Mouse (Mus musculus) MEL (cell line): Measurements from ENCODE around the gene Rnase12. TPM values are rescaled to one million over a fixed set of nuclear protein-coding genes. Genes with fewer than 3 reads are reported as not detected.

Source experiments
- DNase-seq: peaks from one replicate; pipeline ENCODE4 v3.0.0; 2011; ENCODE audit warnings: low read depth, low spot score
- H3K27ac ChIP-seq: 2 replicates; pipeline ENCODE4 v1.5.1; 2012; ENCODE audit warnings: low read depth, mild to moderate bottlenecking, control low read depth, low read length, moderate library complexity; ENCODE audit not compliant: control insufficient read depth
- H3K27me3 ChIP-seq, 2 experiments: fragments of 150-350 bp in 1 of 2; sonication (generic) in 1 of 2; 2 replicates each; pipeline ENCODE4 v1.6.1; 2012; ENCODE audit warnings: low read length in 2 of 2, mild to moderate bottlenecking in 2 of 2, improper control_type of control experiment in 1 of 2, moderate library complexity in 1 of 2; ENCODE audit not compliant: insufficient read depth in 2 of 2, control insufficient read depth in 1 of 2
- H3K36me3 ChIP-seq, 2 experiments: 2 replicates each; pipeline ENCODE4 v1.6.1; 2012 to 2014; ENCODE audit warnings: low read length in 2 of 2, improper control_type of control experiment in 1 of 2, inconsistent platforms in 1 of 2, mild to moderate bottlenecking in 1 of 2; ENCODE audit not compliant: insufficient read depth in 2 of 2, control insufficient read depth in 1 of 2
- H3K4me1 ChIP-seq, 2 experiments: fragments of 150-350 bp in 1 of 2; sonication (generic) in 1 of 2; 2 replicates each; pipeline ENCODE4 v1.6.1; 2012; ENCODE audit warnings: low read length in 2 of 2, improper control_type of control experiment in 1 of 2, mild to moderate bottlenecking in 1 of 2; ENCODE audit not compliant: insufficient read depth in 2 of 2, control insufficient read depth in 1 of 2
- H3K4me3 ChIP-seq, 2 experiments: fragments of 150-350 bp in 1 of 2; sonication (generic) in 1 of 2; 2 replicates each; pipeline ENCODE4 v1.5.1; 2012; ENCODE audit warnings: low read depth in 2 of 2, low read length in 2 of 2, mild to moderate bottlenecking in 2 of 2, moderate library complexity in 2 of 2, control low read depth in 1 of 2, improper control_type of control experiment in 1 of 2; ENCODE audit not compliant: control insufficient read depth in 1 of 2, insufficient read depth in 1 of 2
- H3K79me2 ChIP-seq: 2 replicates; pipeline ENCODE4 v1.6.1; 2012; ENCODE audit warnings: mild to moderate bottlenecking, low read length, moderate library complexity; ENCODE audit not compliant: control insufficient read depth, poor library complexity, insufficient read depth
- H3K9ac ChIP-seq: 2 replicates; pipeline ENCODE4 v1.6.1; 2012; ENCODE audit warnings: low read depth, mild to moderate bottlenecking, control low read depth, low read length, moderate library complexity; ENCODE audit not compliant: control insufficient read depth, poor library complexity, severe bottlenecking
- H3K9me3 ChIP-seq: fragments of 150-350 bp; sonication (generic); replicated peaks from 2 replicates; pipeline ENCODE4 v1.6.1; 2012; ENCODE audit warnings: mild to moderate bottlenecking, low read length, improper control_type of control experiment, moderate library complexity; ENCODE audit not compliant: insufficient read depth
- BHLHE40 ChIP-seq: IDR thresholded peaks from 2 replicates; pipeline ENCODE4 v1.6.1; 2012; ENCODE audit warnings: low read depth, mild to moderate bottlenecking, inconsistent platforms, low read length, improper control_type of control experiment, borderline replicate concordance
- CTCF ChIP-seq, 3 experiments: IDR thresholded peaks in 2 of 3; conservative IDR thresholded peaks in 1 of 3; 2 replicates each; pipeline ENCODE4 v1.5.1; 2011 to 2012; ENCODE audit warnings: low read length in 3 of 3, low read depth in 2 of 3, mild to moderate bottlenecking in 2 of 3, improper control_type of control experiment in 1 of 3, inconsistent platforms in 1 of 3, mixed read lengths in 1 of 3, moderate library complexity in 1 of 3; ENCODE audit not compliant: control insufficient read depth in 1 of 3, insufficient read depth in 1 of 3, poor library complexity in 1 of 3, severe bottlenecking in 1 of 3
- EP300 ChIP-seq, 2 experiments: IDR thresholded peaks; 2 replicates each; pipeline ENCODE4 v1.6.1; 2011; ENCODE audit warnings: improper control_type of control experiment in 2 of 2, low read length in 2 of 2, low read depth in 1 of 2, mild to moderate bottlenecking in 1 of 2
- ETS1 ChIP-seq: IDR thresholded peaks from 2 replicates; pipeline ENCODE4 v1.6.1; 2012; ENCODE audit warnings: low read depth, mild to moderate bottlenecking, inconsistent platforms, low read length, improper control_type of control experiment, moderate library complexity
- GABPA ChIP-seq: IDR thresholded peaks from 2 replicates; pipeline ENCODE4 v1.6.1; 2012; ENCODE audit warnings: low read depth, mild to moderate bottlenecking, inconsistent platforms, low read length, improper control_type of control experiment, moderate library complexity
- GATA1 ChIP-seq: IDR thresholded peaks from 2 replicates; pipeline ENCODE4 v1.6.1; 2011; ENCODE audit warnings: low read depth, low read length, improper control_type of control experiment
- HCFC1 ChIP-seq: IDR thresholded peaks from 2 replicates; pipeline ENCODE4 v1.6.1; 2012; ENCODE audit warnings: low read depth, mild to moderate bottlenecking, inconsistent platforms, low read length, improper control_type of control experiment, moderate library complexity
- JUND ChIP-seq: IDR thresholded peaks from 2 replicates; pipeline ENCODE4 v1.6.1; 2011; ENCODE audit warnings: low read depth, mild to moderate bottlenecking, improper control_type of control experiment, low read length
- KAT2A ChIP-seq: conservative IDR thresholded peaks from 2 replicates; pipeline ENCODE4 v1.6.1; 2012; ENCODE audit warnings: low read depth, low read length, improper control_type of control experiment, inconsistent platforms
- MAX ChIP-seq: IDR thresholded peaks from 2 replicates; pipeline ENCODE4 v1.6.1; 2011; ENCODE audit warnings: low read length, improper control_type of control experiment
- MAZ ChIP-seq: IDR thresholded peaks from 2 replicates; pipeline ENCODE4 v1.6.1; 2012; ENCODE audit warnings: low read depth, mild to moderate bottlenecking, inconsistent platforms, low read length, improper control_type of control experiment
- MXI1 ChIP-seq: IDR thresholded peaks from 2 replicates; pipeline ENCODE4 v1.6.1; 2011; ENCODE audit warnings: mild to moderate bottlenecking, low read depth, low read length, improper control_type of control experiment
- NELFE ChIP-seq: IDR thresholded peaks from 2 replicates; pipeline ENCODE4 v1.6.1; 2011; ENCODE audit warnings: low read depth, low read length, improper control_type of control experiment
- POLR2A ChIP-seq, 2 experiments: IDR thresholded peaks; 2 replicates each; pipeline ENCODE4 v1.6.1; 2011 to 2012; ENCODE audit warnings: low read length in 2 of 2, mild to moderate bottlenecking in 2 of 2, control low read depth in 1 of 2, improper control_type of control experiment in 1 of 2, low read depth in 1 of 2, moderate library complexity in 1 of 2; ENCODE audit not compliant: control insufficient read depth in 1 of 2, insufficient read depth in 1 of 2, poor library complexity in 1 of 2
- POLR2AphosphoS5 ChIP-seq: IDR thresholded peaks from 2 replicates; pipeline ENCODE4 v1.6.1; 2012; ENCODE audit warnings: low read depth, borderline replicate concordance, mild to moderate bottlenecking, inconsistent platforms, low read length, moderate library complexity, mixed read lengths
- RCOR1 ChIP-seq: IDR thresholded peaks from 2 replicates; pipeline ENCODE4 v1.6.1; 2012; ENCODE audit warnings: low read depth, mild to moderate bottlenecking, inconsistent platforms, low read length, improper control_type of control experiment
- SIN3A ChIP-seq: IDR thresholded peaks from 2 replicates; pipeline ENCODE4 v1.6.1; 2012; ENCODE audit warnings: low read length, improper control_type of control experiment, inconsistent platforms
- USF1 ChIP-seq: IDR thresholded peaks from 2 replicates; pipeline ENCODE4 v1.6.1; 2014; ENCODE audit warnings: low read depth, mild to moderate bottlenecking, inconsistent platforms, low read length, improper control_type of control experiment, moderate library complexity
- ZC3H11A ChIP-seq: IDR thresholded peaks from 2 replicates; pipeline ENCODE4 v1.6.1; 2012; ENCODE audit warnings: low read depth, mild to moderate bottlenecking, inconsistent platforms, low read length, improper control_type of control experiment
- ZKSCAN1 ChIP-seq: IDR thresholded peaks from 2 replicates; pipeline ENCODE4 v1.6.1; 2012; ENCODE audit warnings: low read depth, mild to moderate bottlenecking, inconsistent platforms, low read length, improper control_type of control experiment, moderate library complexity
- polyA plus RNA-seq, 2 experiments: library from polyadenylated mRNA; stranded (reverse) in 1 of 2; unstranded in 1 of 2; fragments of >175 nt in 1 of 2; fragments of >200 nt in 1 of 2; gene quantifications; 2 replicates each; pipeline versions ENCODE4 v1.2.1 to v1.2.4; 2012; ENCODE audit warnings: low replicate concordance in 2 of 2, low read depth in 1 of 2; ENCODE audit not compliant: insufficient read length in 2 of 2, insufficient read depth in 1 of 2, missing spikeins in 1 of 2
- total RNA-seq: library from RNA; depleted of rRNA; stranded (reverse); fragments of 300-350 nt; gene quantifications from 2 replicates; pipeline ENCODE4 v1.2.3, GENCODE M21; 2012

Gene Rnase12
- total and polyA plus RNA-seq, 3 experiments = not detected

- no peaks in the 10 kb centered on the region for H3K36me3 ChIP-seq
- no peak for DNase-seq
- no peak overlapping the region for H3K9ac ChIP-seq
- no peak overlapping the region for H3K4me3 ChIP-seq
- H3K9me3 ChIP-seq = no peaks in the 10 kb centered on the region
- H3K27me3 ChIP-seq = no peaks in the 10 kb centered on the region; a peak in 1 of 4 replicates
- TF ChIP-seq BHLHE40 (no peak), EP300 (IDR thresholded peaks at IDR 0.05; ENCODE audit: low read depth in 1 of 2, low read length in 2 of 2) (no peak), GATA1 (no peak), KAT2A (no peak), MXI1 (no peak), ZKSCAN1 (no peak), MAX (no peak), POLR2A (IDR thresholded peaks at IDR 0.05; ENCODE audit: control insufficient read depth in 1 of 2, insufficient read depth in 1 of 2, low read depth in 1 of 2, low read length in 2 of 2, poor library complexity in 1 of 2) (no peak), HCFC1 (no peak)
- no peaks in the 10 kb centered on the region for H3K79me2 ChIP-seq
- peaks cover 0 to 3% of the 10 kb centered on the region in 2 experiments; a peak in 1 of 4 replicates for H3K4me1 ChIP-seq
- H3K27ac ChIP-seq = no peak overlapping the region
Measured at GRCm38 (mm10) chr14:51081035-51081434, 23.6 kb upstream of the Rnase12 start.

- Histone ChIP-seq H3K36me3 (no peaks in the 10 kb centered on the region), H3K4me1 (no peaks in the 10 kb centered on the region), H3K4me3 (no peak overlapping the region), H3K9ac (no peak overlapping the region), H3K27ac (no peak overlapping the region), H3K27me3 (no peaks in the 10 kb centered on the region; a peak in 1 of 4 replicates), H3K9me3 (no peaks in the 10 kb centered on the region), H3K79me2 (no peaks in the 10 kb centered on the region)
- no peak for TF ChIP-seq EP300 (IDR thresholded peaks at IDR 0.05; ENCODE audit: low read depth in 1 of 2, low read length in 2 of 2)
- no peak for TF ChIP-seq USF1
- DNase-seq = no peak
Measured at GRCm38 (mm10) chr14:51079180-51079579, 21.7 kb upstream of the Rnase12 start.

- no peak within 1 kb of the TSS for H3K27ac ChIP-seq
- H3K9me3 ChIP-seq = no peaks in the 10 kb centered on the region
- H3K36me3 ChIP-seq = no peaks in the 10 kb centered on the region
- no peak within 1 kb of the TSS for H3K9ac ChIP-seq
- no peaks in the 10 kb centered on the region for H3K79me2 ChIP-seq
- no peak within 1 kb of the TSS for H3K4me3 ChIP-seq
- no peak for DNase-seq
- H3K4me1 ChIP-seq = no peaks in the 10 kb centered on the region
- H3K27me3 ChIP-seq = peaks cover 0 to 3% of the 10 kb centered on the region in 2 experiments; a peak in 1 of 4 replicates
- TF ChIP-seq NELFE (no peak), GABPA (no peak), CTCF (IDR thresholded peaks at IDR 0.05 in 2 of 3, conservative IDR thresholded peaks at IDR 0.05 in 1 of 3; ENCODE audit: control insufficient read depth in 1 of 3, insufficient read depth in 1 of 3, low read depth in 2 of 3, low read length in 3 of 3, poor library complexity in 1 of 3, severe bottlenecking in 1 of 3) (no peak), POLR2AphosphoS5 (no peak), MAZ (no peak), ZC3H11A (no peak), JUND (no peak), SIN3A (no peak), ETS1 (no peak), RCOR1 (no peak)
Measured at GRCm38 (mm10) chr14:51074335-51074734, 16.9 kb upstream of the Rnase12 start, which contains the start of gene Olfr750. TSS of gene Olfr750 (minus strand) at chr14:51074435.
